Mouse (Mus musculus) thymus, adult 18-20 months (tissue): ENCODE measurements around the gene Esyt1.
"Not testable (repeated sequence)": the region's sequence is repeated elsewhere in the genome, so short reads cannot be mapped to it uniquely, and the experiment has no call there.

Experiments
- DNase-seq, 2 experiments: peaks; one replicate each; pipeline ENCODE4 v3.0.0; 2022; ENCODE audit warnings: mixed read lengths in 2 of 2

The Esyt1 gene

DNA sequence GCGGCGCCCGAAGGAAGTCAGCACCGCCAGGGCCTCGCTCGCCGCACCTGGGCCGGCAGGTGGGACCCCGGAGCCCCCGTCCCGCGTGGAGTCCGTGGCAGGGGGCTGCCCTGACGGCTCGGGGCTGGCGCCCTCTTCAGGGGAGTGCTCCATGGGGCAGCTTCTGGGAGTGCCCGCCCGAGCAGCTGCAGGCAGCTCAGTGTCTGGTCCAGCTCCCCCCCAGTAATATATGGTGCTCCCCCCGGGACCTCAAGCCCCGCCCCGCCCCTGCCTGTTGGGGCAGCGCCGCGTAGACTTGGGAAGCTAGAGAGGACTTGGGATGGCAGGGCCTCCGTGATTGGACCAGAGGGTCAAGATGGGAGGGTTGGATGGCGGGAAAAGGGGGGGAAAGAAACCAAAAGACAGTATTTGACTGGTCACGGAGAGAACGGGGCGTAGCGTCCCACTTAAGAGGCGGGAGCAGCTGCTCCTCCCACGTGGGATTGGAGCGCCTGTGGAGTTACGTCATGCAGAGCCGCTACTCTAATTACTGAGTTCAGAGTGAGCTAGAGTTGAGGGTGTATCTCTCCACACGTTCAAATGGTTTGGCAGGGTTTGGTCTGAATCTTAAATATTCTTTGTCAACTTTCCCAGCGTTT lies at the start of gene Esyt1:
Esyt1 (minus strand) TSS at position 201 of the 638 bp plus-strand sequence.
- DNase-seq = peak; percentile 87 to 94

DNA sequence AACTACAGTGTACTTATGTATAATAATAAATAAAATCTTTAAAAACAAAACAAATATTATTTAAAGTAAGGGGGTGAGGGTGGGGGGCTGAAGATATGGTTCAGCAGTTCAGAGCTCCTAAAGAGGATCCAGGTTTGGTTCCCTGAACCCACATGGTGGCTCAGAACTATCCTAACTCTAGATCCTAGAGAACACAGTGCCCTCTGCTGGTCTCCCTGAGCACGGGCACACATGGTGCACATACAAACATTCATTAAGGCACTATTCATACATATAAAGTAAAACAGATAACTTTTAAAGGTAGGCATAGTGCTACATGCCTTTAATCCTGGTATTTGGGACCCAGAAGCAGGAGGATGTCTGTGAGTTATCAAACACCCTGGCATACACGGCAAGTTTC lies 49.4 kb upstream of the Esyt1 start:
- no peak for DNase-seq

DNA sequence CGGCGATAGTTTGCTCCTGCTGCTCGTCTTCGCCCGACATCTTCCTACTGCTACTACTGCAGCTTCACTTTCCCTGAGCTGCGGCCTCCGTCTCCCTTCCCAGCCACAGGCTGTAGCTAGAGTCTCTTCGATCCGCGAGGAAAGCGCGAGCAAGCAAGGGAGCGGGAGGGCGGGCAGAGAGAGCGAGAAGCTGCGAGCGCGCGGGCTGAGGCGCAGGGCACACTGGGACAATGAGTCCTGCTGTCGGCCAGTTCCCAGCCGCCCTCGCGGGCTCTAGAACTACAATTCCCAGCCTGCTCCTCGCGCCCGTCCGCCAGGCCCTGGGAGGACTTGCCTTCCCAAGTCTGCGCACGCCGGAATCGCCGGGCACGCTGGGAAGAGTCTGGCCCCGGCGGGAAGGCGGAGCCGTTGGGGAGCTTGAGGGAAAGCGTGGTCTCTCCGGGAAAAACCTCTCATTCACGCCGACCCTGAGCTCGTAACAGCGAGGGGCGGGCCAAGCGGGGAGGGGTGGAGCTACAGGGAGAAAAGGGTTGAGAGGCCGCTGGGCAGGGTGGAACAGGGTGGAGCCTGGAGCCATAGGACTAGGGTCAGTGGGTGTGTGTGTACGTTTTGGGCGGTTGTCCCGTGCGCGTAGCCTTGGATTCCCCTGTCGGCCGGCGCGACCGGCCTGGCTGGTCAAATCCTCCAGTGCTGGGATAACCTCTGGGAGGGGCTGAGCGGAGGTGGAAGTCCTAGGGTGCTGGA lies 40.3 kb upstream of the Esyt1 start, which contains the start of gene Pa2g4:
Pa2g4 (minus strand) TSS at position 200 of the 744 bp plus-strand sequence.
- peak; percentile 94 to 95 for DNase-seq

DNA sequence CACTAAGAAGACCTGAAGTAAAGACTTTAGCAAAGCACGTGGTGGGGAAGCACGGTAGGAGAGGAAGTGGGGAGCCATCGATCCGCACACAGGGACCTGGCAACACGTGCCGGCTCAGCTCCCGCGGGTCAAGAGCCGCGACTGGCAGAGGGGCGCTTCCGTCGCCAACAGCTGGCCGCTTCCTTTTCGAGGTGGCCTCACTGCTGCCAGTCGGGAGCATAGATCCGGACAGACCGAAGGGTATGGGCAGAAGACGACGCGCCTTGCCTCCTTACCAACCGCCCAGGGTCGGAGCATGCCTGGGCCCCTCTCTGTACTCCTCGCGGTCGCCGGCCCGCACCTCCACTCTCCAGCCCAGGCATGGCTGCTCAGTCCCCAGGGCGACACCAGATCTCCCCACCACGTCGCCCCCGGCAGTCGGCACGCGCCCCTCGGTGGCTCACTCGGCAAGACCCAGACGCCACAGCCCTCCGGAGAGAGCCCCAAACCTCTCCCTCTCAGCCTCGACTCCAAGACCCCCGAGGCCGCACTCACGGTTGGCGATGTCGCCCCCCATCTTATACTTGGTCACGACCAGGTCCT lies 39.6 kb upstream of the Esyt1 start:
- DNase-seq = peak in 1 of 2 experiments; percentile 47

DNA sequence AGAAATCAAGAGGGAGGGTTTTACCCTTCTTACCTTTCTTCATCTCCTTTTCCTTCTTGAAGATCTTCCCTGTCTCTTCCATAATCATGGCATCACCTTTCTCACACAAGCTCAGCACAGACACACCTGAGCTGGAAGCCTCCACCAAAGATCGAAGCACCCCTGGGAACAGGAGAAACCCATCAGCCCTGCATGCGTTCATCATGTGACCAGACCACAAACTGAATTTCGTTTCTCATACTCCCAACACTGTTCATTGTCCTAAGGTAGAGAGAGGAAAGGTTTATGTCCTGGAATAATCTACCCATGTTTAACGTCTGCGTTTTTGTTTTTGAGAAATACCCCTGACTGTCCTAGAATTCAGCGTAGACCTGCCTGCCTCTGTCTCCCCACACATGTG lies 37.9 kb upstream of the Esyt1 start:
- DNase-seq = no peak

DNA sequence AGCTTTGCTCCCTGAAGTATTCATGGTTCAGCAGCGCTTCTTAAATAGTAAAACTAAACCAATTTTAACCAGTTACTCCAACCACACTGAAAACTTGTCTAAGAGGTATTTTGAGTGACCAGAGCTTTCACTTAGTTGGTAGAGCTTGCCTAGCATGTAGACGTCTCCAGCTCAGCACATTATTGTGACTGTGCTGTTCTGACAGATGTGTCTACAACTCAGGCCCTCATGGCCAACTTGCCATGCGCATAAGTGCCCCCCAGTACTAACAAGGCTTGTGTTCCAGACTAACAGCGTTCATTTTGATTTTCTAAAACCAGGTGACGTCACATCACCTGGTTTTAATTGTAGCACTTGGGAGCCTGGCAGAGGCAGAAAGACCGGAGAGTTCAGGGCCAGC lies 31.3 kb upstream of the Esyt1 start:
- no peak for DNase-seq

DNA sequence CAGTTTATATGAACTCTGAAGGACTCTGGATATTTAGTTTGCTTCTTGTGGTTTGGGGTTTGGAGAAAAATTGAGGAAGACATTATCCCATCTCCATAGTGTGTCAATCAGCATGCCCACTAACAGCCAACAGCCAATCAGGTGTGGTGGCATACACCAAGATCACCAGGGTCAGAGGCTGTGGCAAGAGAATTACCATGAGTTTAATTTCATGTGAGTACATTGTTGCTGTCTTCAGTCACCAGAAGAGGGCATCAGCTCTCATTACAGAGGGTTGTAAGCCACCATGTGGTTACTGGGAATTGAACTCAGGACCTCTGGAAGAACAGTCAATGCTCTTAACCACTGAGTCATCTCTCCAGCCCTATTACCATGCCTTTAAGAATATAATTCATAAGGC lies 30.6 kb upstream of the Esyt1 start:
- DNase-seq = no peak

DNA sequence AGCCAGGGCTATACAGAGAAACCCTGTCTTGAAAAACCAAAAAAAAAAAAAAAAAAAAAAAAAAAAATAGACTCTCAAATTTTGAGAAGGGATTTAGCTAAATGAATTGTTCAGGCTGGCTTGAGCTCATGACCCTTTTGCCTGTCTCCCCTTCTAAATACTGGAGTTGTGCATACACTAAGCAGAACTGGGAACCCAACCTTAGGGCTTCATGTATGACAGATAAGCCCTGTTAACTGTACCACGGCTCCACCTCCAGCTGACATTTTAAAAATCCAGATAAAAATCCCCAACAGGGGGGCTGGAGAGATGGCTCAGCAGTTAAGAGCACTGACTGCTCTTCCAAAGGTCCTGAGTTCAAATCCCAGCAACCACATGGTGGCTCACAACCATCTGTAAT lies 29.9 kb upstream of the Esyt1 start:
- DNase-seq = not testable (repeated sequence)

DNA sequence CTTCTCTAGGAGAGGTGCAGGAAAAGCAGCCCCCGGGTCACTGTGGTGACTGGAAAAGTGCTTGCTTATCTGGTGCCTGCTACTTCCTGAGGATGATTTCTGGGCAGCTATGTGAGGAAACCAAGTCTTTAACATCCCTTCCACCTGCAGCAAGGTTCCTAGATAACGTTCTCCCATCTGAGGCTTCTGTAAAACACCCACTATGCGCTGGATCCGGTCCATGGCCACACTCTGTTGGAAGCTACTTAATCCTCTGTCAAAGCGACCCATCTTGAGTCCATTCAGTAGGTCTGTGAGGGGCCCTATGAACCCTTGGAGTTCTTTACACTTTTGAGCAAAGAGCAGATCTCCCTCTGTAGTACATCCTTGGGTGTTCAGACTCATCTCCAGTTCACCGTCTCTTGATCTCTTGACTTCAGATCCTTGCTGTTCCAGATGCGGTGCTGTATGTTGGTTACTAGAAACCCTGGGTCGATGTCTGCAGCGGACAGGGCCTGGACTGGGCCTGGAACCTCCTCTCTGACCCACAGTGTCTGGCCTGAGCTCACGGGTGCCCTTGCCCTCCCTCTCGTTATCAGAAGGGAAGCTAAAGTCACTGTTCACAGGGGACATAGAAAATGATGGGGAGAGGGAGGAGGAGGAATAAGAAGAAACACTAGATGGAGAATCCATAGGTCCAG lies 24.6 kb upstream of the Esyt1 start:
- not testable (repeated sequence) for DNase-seq

DNA sequence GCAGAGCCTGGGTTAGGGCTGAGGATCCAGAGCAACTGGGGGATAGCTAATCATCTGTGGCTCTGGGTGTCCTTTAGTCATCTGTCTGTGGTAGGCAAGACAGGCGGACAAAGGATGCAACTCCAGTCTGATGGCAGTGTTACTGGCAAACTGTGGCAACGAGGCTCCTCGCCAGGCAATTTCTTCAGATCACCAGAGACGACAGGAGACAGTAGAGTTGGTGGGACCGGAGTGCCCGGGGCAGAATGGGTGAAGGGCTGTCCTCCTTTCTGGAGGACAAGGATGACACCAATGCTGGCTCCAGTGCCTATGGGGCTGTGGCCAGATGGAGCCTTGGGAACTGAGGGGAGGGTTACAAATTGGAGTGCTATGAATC lies 24.0 kb upstream of the Esyt1 start:
- peak in 1 of 2 experiments; percentile 35 for DNase-seq

DNA sequence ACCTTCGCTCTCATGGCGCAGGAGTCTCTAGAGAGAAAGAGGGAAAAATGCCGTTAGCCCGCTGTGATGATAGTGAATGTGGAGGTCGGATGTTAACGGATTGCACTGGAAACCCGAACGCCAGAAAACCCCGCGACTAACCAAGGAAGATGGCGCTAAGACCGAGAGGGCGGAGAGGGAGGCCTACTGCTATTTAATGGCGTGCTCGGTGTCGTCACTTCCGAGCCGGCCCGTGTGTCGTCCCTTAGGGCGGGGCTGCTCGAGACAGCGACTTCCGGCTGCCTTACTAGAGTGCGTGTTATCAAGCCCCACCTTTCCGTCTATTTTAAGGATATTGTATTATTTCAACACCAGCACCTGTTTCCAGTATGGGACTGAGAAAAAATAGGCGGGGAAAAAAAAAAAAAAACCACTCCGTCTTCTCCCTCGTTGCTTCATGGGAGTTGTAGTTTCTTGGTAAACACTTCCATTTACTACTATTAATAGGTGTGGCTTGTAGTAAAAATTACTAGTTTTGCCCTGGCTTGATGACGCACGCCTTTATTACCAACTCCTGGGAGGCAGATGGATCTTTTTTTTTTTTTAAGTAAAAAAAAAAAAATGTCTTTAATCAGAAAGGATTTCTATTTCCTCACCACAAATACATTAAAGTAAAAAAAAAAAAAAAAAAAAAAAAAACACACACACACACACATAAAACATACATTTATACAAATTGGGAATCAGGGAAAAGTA lies 23.4 kb upstream of the Esyt1 start, which contains the start of gene Rpl41:
Rpl41 (minus strand) TSS at position 359 of the 735 bp plus-strand sequence.
- peak; percentile 87 to 92 for DNase-seq

DNA sequence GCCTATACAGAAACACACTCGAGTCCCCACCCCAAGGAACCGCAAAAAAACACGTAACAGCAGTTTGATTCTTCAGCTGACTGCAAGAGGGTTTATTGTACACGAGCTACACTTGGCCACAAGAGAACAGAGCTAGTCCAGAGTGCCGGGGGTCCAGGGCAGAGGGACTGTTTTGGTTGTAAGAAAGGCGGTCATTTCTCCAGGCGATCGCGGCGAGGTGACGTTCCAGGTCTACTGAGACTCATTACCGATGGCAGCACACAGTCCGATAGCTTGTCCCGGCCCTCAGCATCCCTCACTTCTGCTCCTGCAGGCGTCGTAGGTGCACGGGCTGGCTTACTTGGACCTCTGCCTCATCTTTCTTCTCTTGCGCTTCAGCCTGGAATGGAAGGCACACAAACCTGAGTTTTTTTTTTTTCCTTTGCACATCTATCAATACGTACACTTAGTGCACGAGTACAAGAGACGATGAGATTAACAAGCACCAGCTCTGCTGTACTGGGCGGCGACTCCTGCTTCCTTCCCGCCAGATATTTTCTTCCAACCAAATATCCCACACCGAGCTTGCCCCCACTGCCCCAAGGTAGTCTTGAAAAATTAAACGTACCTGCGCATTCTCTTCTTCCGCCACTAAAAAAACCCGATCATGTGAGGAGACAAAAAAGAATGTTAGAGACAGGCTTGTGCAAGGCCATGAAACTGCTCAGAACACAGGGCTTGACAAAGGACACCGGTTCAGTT lies 22.6 kb upstream of the Esyt1 start:
- DNase-seq = peak in 1 of 2 experiments; percentile 23

DNA sequence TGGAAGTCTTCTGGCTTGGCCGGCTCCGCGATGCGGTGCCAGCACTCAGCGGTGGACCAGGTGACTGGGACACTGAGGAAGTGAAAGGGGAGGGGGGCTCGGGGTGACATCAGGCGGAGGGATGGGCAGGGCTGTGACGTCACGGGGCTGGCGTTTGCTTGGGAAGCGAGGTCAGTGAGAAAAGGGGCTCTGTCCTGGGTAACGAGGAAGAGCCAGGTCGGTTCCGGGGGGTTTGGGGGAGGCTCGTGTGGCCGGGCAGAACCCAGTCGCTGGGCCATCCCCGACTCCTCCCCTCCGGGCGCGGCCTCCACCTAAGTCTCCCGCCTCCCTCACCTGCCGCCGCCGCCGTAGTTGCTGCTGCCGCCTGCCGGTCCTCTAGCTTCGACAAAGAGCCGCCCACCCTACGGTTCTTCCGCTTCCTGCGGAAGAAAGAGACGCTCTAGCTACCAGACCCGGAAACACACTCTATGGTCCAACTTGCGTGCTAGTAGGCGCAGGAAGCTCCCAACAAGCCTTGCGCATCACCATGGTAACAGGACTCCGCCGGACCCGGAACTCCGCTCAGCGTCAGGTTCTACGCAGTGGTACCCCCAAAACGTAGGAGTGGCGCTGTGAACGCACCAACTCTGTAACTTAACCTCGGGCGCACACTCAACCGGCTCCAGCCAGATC lies 21.8 kb upstream of the Esyt1 start, which contains the start of gene Zc3h10:
Zc3h10 (minus strand) TSS at position 414 of the 672 bp plus-strand sequence.
- peak; percentile 93 to 97 for DNase-seq

DNA sequence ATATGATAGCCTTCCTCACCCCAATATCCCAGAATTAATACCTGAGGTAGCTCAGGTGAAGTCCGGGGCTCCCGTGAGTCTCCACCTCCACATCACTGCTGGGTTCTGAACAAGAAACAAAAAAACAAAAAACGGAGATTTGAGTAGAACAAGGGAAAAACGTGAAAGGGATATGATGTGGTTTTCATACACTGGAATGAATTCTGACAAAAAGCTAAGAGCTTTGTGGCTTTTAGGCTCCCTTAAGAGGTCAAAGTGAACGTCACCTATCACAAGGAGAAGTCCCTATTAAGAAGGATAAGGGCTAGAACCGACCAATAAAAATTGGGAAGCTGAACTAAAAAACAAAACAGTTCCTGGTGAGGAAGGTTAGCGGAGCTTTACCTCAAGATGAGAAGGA lies 21.1 kb upstream of the Esyt1 start:
- no peak for DNase-seq

DNA sequence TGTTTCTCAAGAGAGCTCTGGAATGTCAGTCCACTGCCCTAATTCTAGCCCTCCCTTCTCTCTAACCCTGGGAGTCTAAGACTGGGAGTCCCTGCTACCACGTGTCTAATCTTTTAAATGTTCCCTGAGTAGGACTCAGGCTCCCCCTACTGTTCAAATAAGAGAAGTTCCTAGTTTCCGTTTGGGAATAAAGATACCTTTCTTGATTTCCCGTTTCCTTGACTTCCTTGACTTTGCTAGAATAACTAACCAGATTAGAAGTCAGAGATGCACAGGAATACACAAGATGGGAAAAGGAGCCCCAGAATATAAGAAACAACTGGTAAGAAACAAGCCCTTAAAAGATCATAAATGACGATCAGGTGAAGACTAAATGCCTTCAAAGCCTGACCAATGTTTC lies 20.7 kb upstream of the Esyt1 start:
- DNase-seq = no peak

DNA sequence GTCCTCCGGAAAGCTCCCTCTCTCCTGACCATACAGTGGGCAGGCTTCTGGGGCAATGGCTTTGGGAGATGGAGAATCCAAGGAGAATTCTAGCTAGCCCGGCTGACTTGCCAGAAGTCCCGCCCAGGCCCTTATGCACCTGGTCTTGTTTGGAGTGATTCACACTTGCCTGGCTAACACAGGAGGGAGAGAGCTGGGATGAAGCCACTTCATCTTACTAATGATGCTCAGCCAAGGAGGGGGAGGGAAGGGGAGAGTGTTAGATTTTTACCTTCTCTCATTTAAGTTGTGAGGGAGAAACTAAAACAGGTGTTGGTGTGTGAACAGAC lies 19.9 kb upstream of the Esyt1 start:
- no peak for DNase-seq

DNA sequence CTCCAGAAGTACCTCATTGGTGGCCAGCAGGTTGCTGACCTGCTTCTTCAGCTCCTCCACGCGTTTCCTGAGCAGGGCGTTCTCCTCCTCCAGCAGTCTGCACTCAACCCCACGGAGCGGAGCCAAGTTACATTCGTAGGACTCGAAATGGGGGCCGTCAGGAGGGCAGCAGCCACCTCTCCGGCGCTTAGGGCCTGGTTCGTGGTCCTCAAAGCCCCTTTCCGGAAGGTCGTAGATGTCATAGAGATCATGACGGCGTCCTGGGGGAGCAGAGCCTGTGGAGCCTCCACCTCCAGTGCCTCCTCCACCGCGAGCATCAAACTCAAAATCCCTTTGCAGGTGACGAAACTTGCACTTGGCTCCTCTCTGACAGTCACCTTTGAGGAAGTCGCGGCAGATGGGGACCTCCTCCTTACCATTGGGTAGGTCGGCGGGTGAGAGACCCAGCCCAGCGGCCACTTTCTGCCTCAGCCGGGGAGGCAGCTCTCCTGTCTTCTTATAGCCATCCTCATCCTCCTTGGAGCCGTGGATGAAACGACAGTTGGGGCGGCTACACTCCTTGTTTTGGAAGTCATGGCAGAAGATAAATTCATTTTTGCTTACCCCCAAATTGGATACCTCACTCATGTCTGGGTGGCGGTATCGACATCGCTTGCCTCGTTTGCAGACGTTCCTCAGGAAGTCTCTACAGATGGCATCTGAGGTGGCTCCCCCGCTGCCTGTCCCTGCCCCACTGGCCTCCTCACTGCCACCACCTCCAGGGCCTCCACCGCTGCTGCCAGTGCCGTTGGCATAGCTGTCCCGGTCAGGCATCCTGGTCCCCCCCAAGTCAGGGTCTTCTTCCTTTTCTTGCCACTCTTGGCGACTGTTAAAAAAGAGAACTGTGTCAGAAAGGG lies 19.3 kb upstream of the Esyt1 start:
- DNase-seq = no peak

DNA sequence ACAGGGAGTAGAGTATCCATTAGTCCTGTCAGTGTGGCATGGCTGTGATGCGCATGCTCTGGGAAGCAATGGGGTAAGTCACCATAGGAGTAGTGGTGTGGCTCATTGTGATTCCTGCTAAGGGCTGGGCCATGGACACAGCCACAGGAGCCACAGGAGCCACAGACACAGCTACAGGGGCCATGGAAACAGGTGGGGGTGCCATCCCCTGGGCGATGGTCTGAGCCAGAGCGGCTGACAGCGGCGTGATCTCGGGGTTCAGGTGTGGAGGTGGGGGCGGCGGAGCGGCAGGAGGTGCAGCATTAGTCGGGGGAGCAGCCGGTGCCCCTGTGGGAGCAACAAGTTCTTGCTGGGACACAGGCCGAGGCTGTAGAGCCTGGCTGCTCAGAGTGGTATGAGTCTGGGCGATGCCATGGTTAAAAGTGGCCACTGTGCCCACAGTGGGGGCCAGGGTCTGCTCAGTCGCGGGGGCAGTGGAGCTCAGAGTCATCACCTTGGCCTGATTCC lies 18.5 kb upstream of the Esyt1 start:
- DNase-seq = no peak

DNA sequence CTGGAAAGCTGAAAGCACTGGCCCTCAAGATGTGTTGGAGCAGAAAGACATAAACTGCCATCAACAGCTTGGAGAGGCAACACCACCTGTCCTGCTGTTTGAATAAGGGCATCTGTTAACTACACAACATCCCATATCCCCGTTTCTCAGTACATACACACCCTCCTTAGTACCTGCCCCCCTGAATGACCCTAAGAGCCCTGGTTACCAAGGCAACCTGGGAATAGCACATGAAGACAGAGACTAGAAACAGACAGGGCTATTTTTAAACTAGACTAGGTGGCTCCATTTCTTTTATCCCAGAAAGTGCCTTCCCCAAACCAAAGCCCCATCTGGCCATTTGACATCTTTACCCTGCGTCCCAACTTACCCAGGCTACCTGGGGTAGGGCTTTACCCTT lies 17.4 kb upstream of the Esyt1 start:
- no peak for DNase-seq

DNA sequence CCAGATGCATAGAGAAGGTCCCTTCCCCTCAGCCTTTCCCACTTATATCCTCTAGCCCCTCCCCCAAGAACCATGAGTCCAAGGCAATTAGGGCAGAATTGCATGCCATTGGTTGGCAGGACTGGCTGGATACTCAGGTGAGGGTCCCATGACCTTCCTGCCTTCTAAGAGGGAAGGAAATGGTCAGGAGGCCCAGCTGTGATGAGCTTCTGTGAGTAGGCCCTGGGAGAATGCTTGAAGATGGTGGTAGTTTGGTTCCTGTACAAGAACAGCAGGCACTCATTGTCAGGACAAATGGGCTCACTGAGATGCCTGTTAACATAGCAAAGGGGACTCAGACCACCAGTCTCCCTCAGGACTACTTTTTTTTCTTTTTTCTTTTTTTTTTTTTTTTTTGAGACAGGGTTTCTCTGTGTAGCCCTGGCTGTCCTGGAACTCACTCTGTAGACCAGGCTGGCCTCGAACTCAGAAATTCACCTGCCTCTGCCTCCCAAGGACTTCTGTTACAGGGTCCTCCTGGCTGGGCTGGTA lies 12.7 kb upstream of the Esyt1 start:
- no peak for DNase-seq
